8 mouse cellular contexts compared by ENCODE assay signal in genomic region chr9:21366541-21367220, GRCm38 (mm10). TPM values are rescaled to one million over a fixed set of nuclear protein-coding genes. Genes with fewer than 3 reads are reported as not detected.
A peak's percentile ranks its signal among the peaks of the same experiment; 100 is the strongest.
DNase-seq lines count a peak whose midpoint lies in the region; ATAC-seq and TF ChIP-seq lines count a peak whose summit lies in the region.

No protein-coding gene starts in this region.

- intact Hi-C loops in heart, postnatal 36 days (cut with DNase I): loop anchor here (2.0 kb wide), 2 partner anchors 44 to 102 kb away; partner anchors contain the start of gene Qtrt1

- peak; percentile 83 for DNase-seq in ES-CJ7 (ENCODE audit: low read depth, low spot score)
- peak; percentile 83 for DNase-seq in brain, adult 2 months (ENCODE audit: low read depth, low spot score)
- peak; percentile 72 to 75 for DNase-seq in heart, postnatal 36 days
- DNase-seq in layer of hippocampus, adult 8-10 months (ENCODE audit: low spot score in 2 of 2): peak; percentile 60 to 76
- DNase-seq in lung, adult 2 months: peak; percentile 60
- DNase-seq in thymus, postnatal 10 days (ENCODE audit: low spot score in 2 of 2): peak; percentile 49 to 82

- WGBS in lung, adult 2 months: 28% methylated on average over 14 of the region's 14 CpGs
- 32% methylated on average over 14 of the region's 14 CpGs for WGBS in olfactory bulb, adult 2 months

- peak overlapping the region; percentile 93 for H3K27ac ChIP-seq in olfactory bulb, adult 2 months (ENCODE audit: insufficient read depth, low read depth, low read length)

- H3K4me1 ChIP-seq in lung, adult 2 months (ENCODE audit: control insufficient read depth, insufficient read depth, low read length): peaks cover 6% of the 10 kb centered on the region
- peaks cover 6% of the 10 kb centered on the region for H3K4me1 ChIP-seq in olfactory bulb, adult 2 months (ENCODE audit: control insufficient read depth, insufficient read depth, low read length)

- H3K4me3 ChIP-seq in lung, adult 2 months (replicated peaks; ENCODE audit: extremely low read depth, low read depth, low read length): peak overlapping the region; percentile 38
- peak overlapping the region; percentile 99 for H3K4me3 ChIP-seq in olfactory bulb, adult 2 months (ENCODE audit: insufficient read depth, low read depth, low read length)

- ATAC-seq in erythroid progenitor cell, adult 5-6 weeks (replicated peaks; ENCODE audit: low FRiP score, poor library complexity, severe bottlenecking): peak; percentile 51

- peak; percentile 46 for TF ChIP-seq CTCF in lung, adult 2 months (IDR thresholded peaks at IDR 0.05; ENCODE audit: insufficient read depth, low read length)
- TF ChIP-seq CTCF in olfactory bulb, adult 2 months (IDR thresholded peaks at IDR 0.05; ENCODE audit: insufficient read depth, low read depth, low read length): no peak

- TF ChIP-seq POLR2A in lung, adult 2 months (IDR thresholded peaks at IDR 0.05; ENCODE audit: borderline replicate concordance, extremely low read depth, low read depth, low read length): no peak
- no peak for TF ChIP-seq POLR2A in olfactory bulb, adult 2 months (IDR thresholded peaks at IDR 0.05; ENCODE audit: insufficient read depth, low read depth, low read length)

RNA-seq across cellular contexts. Expression of gene Ilf3, which starts 1.0 kb away (rescaled TPM):
- total RNA-seq in erythroid progenitor cell, adult 5-6 weeks (2015; ENCODE audit: low replicate concordance): 31.4 and 34.8 TPM in 2 replicates
- total RNA-seq in erythroid progenitor cell, adult 5-6 weeks (2017; ENCODE audit: low replicate concordance): 29.6 and 32.8 TPM in 2 replicates
- total RNA-seq in heart, postnatal 36 days (2021): 10 to 100 TPM; 28.9 to 29.0 TPM
- 100 to 1,000 TPM in 3 of 4 experiments, 10 to 100 TPM in 1; 95.4 to 113 (median 103) TPM for total RNA-seq in layer of hippocampus, adult 8-10 months (2022)
- polyA plus RNA-seq in lung, adult 2 months (2012; rRNA removed): 31.8 and 35.2 TPM in 2 replicates
- not detected in 2 replicates for polyA plus RNA-seq in olfactory bulb, adult 2 months (2012; ENCODE audit: insufficient read depth, insufficient read length, low replicate concordance, missing spikeins)

RNA-seq across cellular contexts. Expression of gene Qtrt1, which starts 45.0 kb away (rescaled TPM):
- 4.7 TPM in 1 of 2 replicates, not detected in the other for total RNA-seq in erythroid progenitor cell, adult 5-6 weeks (2015; ENCODE audit: low replicate concordance)
- total RNA-seq in erythroid progenitor cell, adult 5-6 weeks (2017; ENCODE audit: low replicate concordance): 0.98 and 4.0 TPM in 2 replicates
- total RNA-seq in heart, postnatal 36 days (2021): 1 to 10 TPM; 8.0 to 9.5 TPM
- total RNA-seq in layer of hippocampus, adult 8-10 months (2022): 10 to 100 TPM; 28.5 to 41.7 (median 36.6) TPM
- polyA plus RNA-seq in lung, adult 2 months (2012; rRNA removed): 27.7 and 29.5 TPM in 2 replicates
- not detected in 2 replicates for polyA plus RNA-seq in olfactory bulb, adult 2 months (2012; ENCODE audit: insufficient read depth, insufficient read length, low replicate concordance, missing spikeins)

RNA-seq across cellular contexts. Expression of gene Slc44a2, which starts 46.2 kb away (rescaled TPM):
- 15.9 and 35.7 TPM in 2 replicates for total RNA-seq in erythroid progenitor cell, adult 5-6 weeks (2015; ENCODE audit: low replicate concordance)
- total RNA-seq in erythroid progenitor cell, adult 5-6 weeks (2017; ENCODE audit: low replicate concordance): 14.4 and 22.3 TPM in 2 replicates
- 100 to 1,000 TPM; 118 to 124 TPM for total RNA-seq in heart, postnatal 36 days (2021)
- 10 to 100 TPM; 55.2 to 74.2 (median 64.7) TPM for total RNA-seq in layer of hippocampus, adult 8-10 months (2022)
- polyA plus RNA-seq in lung, adult 2 months (2012; rRNA removed): 192 and 271 TPM in 2 replicates
- 356 TPM in 1 of 2 replicates, not detected in the other for polyA plus RNA-seq in olfactory bulb, adult 2 months (2012; ENCODE audit: insufficient read depth, insufficient read length, low replicate concordance, missing spikeins)

RNA-seq across cellular contexts. Expression of gene Ap1m2, which starts 54.5 kb away (rescaled TPM):
- 0.36 and 0.84 TPM in 2 replicates for total RNA-seq in erythroid progenitor cell, adult 5-6 weeks (2015; ENCODE audit: low replicate concordance)
- not detected in 2 replicates for total RNA-seq in erythroid progenitor cell, adult 5-6 weeks (2017; ENCODE audit: low replicate concordance)
- not detected for total RNA-seq in heart, postnatal 36 days (2021)
- 1 to 10 TPM in 3 of 4 experiments, under 1 TPM in 1; 0.35 to 2.0 (median 1.6) TPM for total RNA-seq in layer of hippocampus, adult 8-10 months (2022)
- 21.4 and 33.9 TPM in 2 replicates for polyA plus RNA-seq in lung, adult 2 months (2012; rRNA removed)
- polyA plus RNA-seq in olfactory bulb, adult 2 months (2012; ENCODE audit: insufficient read depth, insufficient read length, low replicate concordance, missing spikeins): not detected in 2 replicates

RNA-seq across cellular contexts. Expression of gene Dnm2, which starts 58.0 kb away (rescaled TPM):
- 129 and 138 TPM in 2 replicates for total RNA-seq in erythroid progenitor cell, adult 5-6 weeks (2015; ENCODE audit: low replicate concordance)
- total RNA-seq in erythroid progenitor cell, adult 5-6 weeks (2017; ENCODE audit: low replicate concordance): 181 and 184 TPM in 2 replicates
- 10 to 100 TPM; 63.9 to 72.4 TPM for total RNA-seq in heart, postnatal 36 days (2021)
- total RNA-seq in layer of hippocampus, adult 8-10 months (2022): 10 to 100 TPM; 60.8 to 76.0 (median 71.2) TPM
- 174 and 207 TPM in 2 replicates for polyA plus RNA-seq in lung, adult 2 months (2012; rRNA removed)
- 371 TPM in 1 of 2 replicates, not detected in the other for polyA plus RNA-seq in olfactory bulb, adult 2 months (2012; ENCODE audit: insufficient read depth, insufficient read length, low replicate concordance, missing spikeins)

Comparison
In these comparisons a context has a peak if more than half of its experiments do, and no peak if none do; other contexts are left out.
1. Peak in every context shown above with its lines: DNase-seq, ATAC-seq, H3K4me3 ChIP-seq and H3K27ac ChIP-seq.